Mouse (Mus musculus): ENCODE measurements around the gene Olfr503.
"Not testable (repeated sequence)": the region's sequence is repeated elsewhere in the genome, so short reads cannot be mapped to it uniquely, and the experiment has no call there.

Gene Olfr503

DNA sequence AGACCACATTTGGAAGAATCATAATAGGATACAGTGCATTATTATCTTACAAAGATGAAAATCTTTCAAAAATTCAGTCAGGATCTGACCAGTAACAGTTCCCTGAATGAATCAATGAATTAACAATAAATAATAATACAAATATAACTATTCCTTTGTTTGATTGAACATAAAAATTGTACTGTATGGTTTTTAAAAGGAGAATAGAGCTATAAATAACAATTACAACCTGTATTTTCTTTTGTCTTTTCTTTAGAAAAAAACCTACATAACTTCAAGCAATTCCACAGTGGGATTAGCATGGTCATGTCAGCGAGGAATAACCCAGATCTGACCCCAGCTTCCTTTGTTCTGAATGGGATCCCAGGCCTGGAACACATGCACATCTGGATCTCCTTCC lies at the start of gene Olfr503:
Gene Olfr503 (plus strand): TSS at position 301 of the 400 bp plus-strand sequence.
- DNase-seq (ENCODE audit: extremely low read depth, low read depth), result not testable (repeated sequence)

DNA sequence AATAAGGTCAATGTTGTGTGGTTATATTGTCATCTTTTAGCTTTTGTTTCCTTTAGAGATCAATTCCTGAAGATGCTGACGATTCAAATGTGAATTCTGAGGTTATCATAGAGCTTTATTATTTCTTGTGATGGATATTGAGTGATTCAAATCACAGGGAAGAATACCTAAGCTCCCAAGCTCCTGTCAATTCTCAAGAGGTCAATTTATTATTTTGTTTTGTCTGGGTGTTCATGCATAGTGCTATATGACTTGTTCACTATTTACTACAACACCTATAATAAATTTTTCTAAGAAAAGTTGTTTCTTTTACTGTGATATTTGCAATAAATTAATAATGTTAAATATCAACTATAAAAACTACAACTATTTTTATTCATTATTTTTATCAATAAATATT lies 19.4 kb upstream of the Olfr503 start, which contains the start of gene Olfr502:
Gene Olfr502 (minus strand): TSS at position 101 of the 400 bp plus-strand sequence.
- DNase-seq (ENCODE audit: extremely low read depth, low read depth), result no peak

GRCm38 (mm10) chr7:108542416-108542815 lies 1.9 kb upstream of the Olfr503 start:
- DNase-seq (ENCODE audit: extremely low read depth, low read depth), result no peak

- DNase-seq (ENCODE audit: extremely low read depth, low read depth), result no peak
Measured at GRCm38 (mm10) chr7:108565693-108566092, 21.4 kb downstream of the Olfr503 start, which contains the start of gene Olfr504. Gene Olfr504, minus strand, starts transcription at chr7:108565793.

DNA sequence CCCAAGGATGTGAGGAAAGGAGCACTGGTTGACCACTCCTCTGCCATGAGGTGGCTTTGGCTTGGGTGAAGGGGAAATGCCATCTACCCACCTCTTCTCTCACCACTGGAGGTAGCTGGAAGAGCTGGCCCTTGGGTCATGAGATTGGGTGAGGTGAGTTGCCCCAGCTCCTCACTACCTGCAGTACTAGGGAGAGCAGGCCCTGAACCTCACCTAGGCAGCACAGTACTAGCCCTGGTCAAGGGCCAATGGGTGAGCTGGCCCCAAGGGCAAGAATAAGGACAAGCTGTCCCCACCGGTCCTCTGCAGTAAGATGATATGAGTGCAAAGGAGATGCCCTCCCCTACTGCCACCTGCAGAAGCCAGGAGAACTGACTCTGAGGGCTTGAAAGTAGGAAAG lies 45.5 kb downstream of the Olfr503 start:
- DNase-seq (ENCODE audit: extremely low read depth, low read depth), result no peak

Measured in MEL-GATA-1-ER (cell line).